Mouse (Mus musculus): Measurements from ENCODE around the gene Smim27.

- TF ChIP-seq POLR2A (IDR thresholded peaks at IDR 0.05; ENCODE audit: extremely low read depth, insufficient read depth, low read length): no peak
- no peak for TF ChIP-seq CTCF (IDR thresholded peaks at IDR 0.05; ENCODE audit: extremely low read depth, insufficient read depth, low read length)
These were observed 18.0 kb downstream of the Smim27 start for GRCm38 (mm10) chr4:40287415-40287814.

Data from cortical plate, adult 2 months (tissue).